Mouse (Mus musculus) lung, embryonic 16.5 days (tissue): ENCODE measurements around the gene Cacna1f. TPM values are rescaled to one million over a fixed set of nuclear protein-coding genes. Genes with fewer than 3 reads are reported as not detected.
A peak's percentile ranks its signal among the peaks of the same experiment; 100 is the strongest.

Source experiments
- ATAC-seq: fragments of 200-750 bp; cut with Nextera tagmentation; 2 replicates; pipeline ENCODE4 v1.8.0; 2017; ENCODE audit warnings: low read depth, mild to moderate bottlenecking, moderate library complexity
- H3K27ac ChIP-seq: fragments of 300-500 bp; sonication (generic); 2 replicates; pipeline ENCODE4 v1.5.1; 2014; ENCODE audit warnings: mild to moderate bottlenecking, control low read depth, low read length
- H3K27me3 ChIP-seq: fragments of 300-500 bp; sonication (generic); 2 replicates; pipeline ENCODE4 v1.6.1; 2014; ENCODE audit warnings: low read depth, low read length, mixed read lengths; ENCODE audit not compliant: control insufficient read depth, insufficient read depth
- H3K36me3 ChIP-seq: fragments of 300-500 bp; sonication (generic); 2 replicates; pipeline ENCODE4 v1.6.1; 2014; ENCODE audit warnings: low read length; ENCODE audit not compliant: control insufficient read depth, insufficient read depth
- H3K4me1 ChIP-seq: fragments of 300-500 bp; sonication (generic); replicated peaks from 2 replicates; pipeline ENCODE4 v1.6.1; 2014; ENCODE audit warnings: low read length, mixed read lengths; ENCODE audit not compliant: control insufficient read depth, insufficient read depth
- H3K4me2 ChIP-seq: fragments of 300-500 bp; sonication (generic); 2 replicates; pipeline ENCODE4 v1.6.1; 2014; ENCODE audit warnings: low read depth, low read length, control low read depth
- H3K4me3 ChIP-seq: fragments of 300-500 bp; sonication (generic); 2 replicates; pipeline ENCODE4 v1.5.1; 2014; ENCODE audit warnings: mild to moderate bottlenecking, low read length, control low read depth
- H3K9ac ChIP-seq: fragments of 300-500 bp; sonication (generic); 2 replicates; pipeline ENCODE4 v1.6.1; 2014; ENCODE audit warnings: low read length, control low read depth
- H3K9me3 ChIP-seq: fragments of 300-500 bp; sonication (generic); 2 replicates; pipeline ENCODE4 v1.6.1; 2016; ENCODE audit warnings: low read length; ENCODE audit not compliant: control insufficient read depth
- WGBS: fragments of 180-500 bp; shearing (Covaris S2); extraction: QIAGEN DNeasy Blood & Tissue Kit; methylation state at CpG from one replicate; pipeline ENCODE4 v1.1.7; 2014; 5-methylcytosine and 5-hydroxymethylcytosine counted together
- polyA plus RNA-seq: library from polyadenylated mRNA; unstranded; fragments of >200 nt; fragmentation: Nextera tagmentation; extraction: Ambion mirVana; gene quantifications from 2 replicates; pipeline ENCODE4 v1.2.1, GENCODE M21; 2015

Gene Cacna1f
- polyA plus RNA-seq = 0.08 TPM in 1 of 2 replicates, not detected in the other

DNA sequence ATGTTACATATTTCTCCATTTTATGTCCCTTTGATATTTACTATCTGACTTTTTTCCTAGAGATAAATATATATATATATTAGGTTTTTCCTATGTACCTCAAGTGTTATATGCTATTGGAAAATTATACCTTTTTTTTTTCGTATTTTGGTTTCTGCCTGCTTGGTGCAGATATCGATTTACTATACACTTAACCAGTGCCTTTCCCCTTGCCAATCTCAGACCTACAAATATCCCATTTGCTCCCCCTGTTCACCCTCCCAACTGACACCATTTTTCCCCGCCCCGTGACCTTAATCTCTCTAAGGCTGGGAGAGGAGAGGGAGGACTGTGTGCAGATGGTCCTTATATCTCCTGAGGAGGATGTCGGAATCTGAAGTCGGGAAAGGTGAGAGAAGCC is at the start of gene Cacna1f:
TSS of gene Cacna1f (plus strand) at position 301 of the 400 bp plus-strand sequence.
- Histone ChIP-seq H3K36me3 (no peaks in the 10 kb centered on the region), H3K4me2 (no peak within 1 kb of the TSS), H3K27me3 (no peaks in the 10 kb centered on the region), H3K9me3 (no peaks in the 10 kb centered on the region), H3K4me1 (peaks cover 3% of the 10 kb centered on the region; the same call in 1 of the 2 replicates), H3K9ac (no peak within 1 kb of the TSS), H3K27ac (no peak within 1 kb of the TSS), H3K4me3 (no peak within 1 kb of the TSS)
- ATAC-seq = no peak
- WGBS = 75% methylated on average over 6 of the region's 6 CpGs

DNA sequence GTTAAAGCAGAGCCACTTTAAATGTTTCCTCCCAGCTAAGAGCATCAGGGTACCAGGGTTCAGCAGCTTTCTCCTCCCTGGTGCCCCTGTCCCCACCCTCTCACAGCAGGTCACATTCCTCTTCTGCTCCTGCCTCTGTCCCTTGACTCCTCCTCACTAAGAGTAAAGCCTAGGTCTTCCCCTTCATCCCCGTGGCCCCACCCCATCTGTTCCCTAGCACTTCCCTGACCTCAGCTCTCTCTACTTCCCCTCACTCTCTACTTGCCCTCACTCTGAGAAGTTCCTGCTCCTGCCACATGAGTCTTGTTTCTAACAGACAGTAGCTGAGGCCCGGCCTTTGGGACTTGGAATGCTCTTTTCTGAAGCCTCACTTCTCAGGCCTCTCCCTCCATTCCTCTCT is 43.8 kb upstream of the Cacna1f start:
- Histone ChIP-seq H3K27ac (no peak overlapping the region), H3K4me2 (no peak overlapping the region), H3K36me3 (no peaks in the 10 kb centered on the region), H3K4me1 (no peaks in the 10 kb centered on the region), H3K9ac (no peak overlapping the region), H3K9me3 (no peaks in the 10 kb centered on the region), H3K4me3 (no peak overlapping the region), H3K27me3 (no peaks in the 10 kb centered on the region)
- no peak for ATAC-seq
- 24% methylated on average over 2 of the region's 2 CpGs for WGBS

DNA sequence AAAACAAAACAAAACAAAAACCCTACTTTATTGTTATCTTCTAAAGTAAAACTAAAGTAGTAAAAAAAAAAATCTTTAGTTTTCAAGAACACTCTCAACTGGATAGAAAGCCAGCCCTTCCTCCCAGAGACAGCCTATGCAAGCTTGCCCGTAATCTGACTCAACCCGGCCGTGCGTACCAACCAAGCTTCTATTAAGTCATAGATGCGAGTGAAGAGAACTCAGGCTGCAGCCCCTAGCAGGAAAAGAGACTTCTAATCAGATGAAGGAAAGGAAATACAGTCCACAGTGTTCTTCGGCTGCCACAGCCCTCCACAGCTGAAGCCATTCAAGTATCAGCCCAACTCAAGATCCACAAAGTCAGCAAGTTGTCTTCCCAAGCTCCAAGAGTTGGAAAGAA is 40.5 kb upstream of the Cacna1f start:
- Histone ChIP-seq H3K27ac (no peak overlapping the region), H3K4me1 (0 out of 2 replicates have a peak, but pooled peaks cover 3% of the 10 kb centered on the region), H3K27me3 (no peaks in the 10 kb centered on the region), H3K9ac (no peak overlapping the region), H3K4me2 (no peak overlapping the region), H3K9me3 (no peaks in the 10 kb centered on the region), H3K4me3 (no peak overlapping the region), H3K36me3 (no peaks in the 10 kb centered on the region)
- no peak for ATAC-seq
- WGBS = 64% methylated on average over 6 of the region's 6 CpGs

DNA sequence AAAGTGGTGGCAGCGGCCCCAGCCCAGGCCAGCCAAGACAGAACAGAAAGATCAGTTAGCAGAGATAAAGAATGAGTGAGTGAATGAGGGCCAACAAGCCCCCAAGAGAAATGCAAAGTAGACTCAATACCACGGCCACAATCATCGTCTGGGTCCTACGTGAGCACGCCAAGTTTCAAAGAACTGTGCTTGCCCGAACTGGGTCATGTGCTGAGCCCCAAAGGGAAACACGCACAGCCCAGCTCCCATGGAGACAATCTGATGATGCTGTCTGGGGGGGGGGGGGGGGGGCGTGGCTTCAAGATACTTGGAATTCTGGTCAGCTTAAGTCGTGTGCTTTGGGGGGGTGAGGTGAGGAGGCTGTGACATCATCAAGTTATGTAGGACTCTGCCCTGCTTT is 39.4 kb upstream of the Cacna1f start:
- Histone ChIP-seq H3K27ac (no peak overlapping the region), H3K27me3 (no peaks in the 10 kb centered on the region), H3K4me1 (peaks cover 5% of the 10 kb centered on the region; the same call in 1 of the 2 replicates), H3K36me3 (no peaks in the 10 kb centered on the region), H3K9me3 (no peaks in the 10 kb centered on the region), H3K4me2 (no peak overlapping the region), H3K4me3 (no peak overlapping the region), H3K9ac (no peak overlapping the region)
- ATAC-seq = no peak
- WGBS = 58% methylated on average over 8 of the region's 9 CpGs

DNA sequence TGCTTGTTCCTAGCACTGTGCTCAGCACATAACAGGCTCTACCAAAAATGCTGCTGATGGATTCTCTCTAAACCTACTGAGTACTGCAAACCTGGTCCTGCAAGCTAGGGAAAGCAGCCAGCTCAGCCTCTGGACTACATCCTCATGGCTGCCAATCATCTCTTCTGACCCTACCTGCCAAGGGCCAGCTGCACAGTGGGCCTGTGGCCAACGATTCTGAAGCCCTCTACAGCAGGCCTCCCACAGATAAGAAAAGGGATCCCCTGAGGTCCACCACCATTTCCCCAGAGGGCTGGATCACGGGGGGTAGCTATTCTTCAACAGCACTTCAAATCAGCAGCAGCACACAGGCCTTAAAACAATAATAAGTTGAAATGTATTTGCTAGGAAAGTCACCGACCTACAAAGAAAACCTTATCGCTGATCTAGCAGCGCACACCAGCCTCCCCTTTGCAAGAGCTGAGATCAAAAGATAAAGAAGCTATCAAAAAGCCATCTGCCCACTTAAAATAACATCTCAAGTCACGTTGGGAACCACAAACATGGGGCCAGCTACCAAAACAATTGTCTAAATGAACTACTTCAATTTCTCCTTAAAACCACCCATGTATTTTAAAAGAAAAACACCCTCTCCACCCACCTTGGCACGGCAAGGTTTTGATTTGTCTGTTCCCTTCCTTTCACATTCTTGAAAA is 36.3 kb upstream of the Cacna1f start:
- H3K9ac ChIP-seq = no peak overlapping the region
- ATAC-seq = no peak
- H3K4me3 ChIP-seq = no peak overlapping the region
- WGBS = 43% methylated on average over 7 of the region's 7 CpGs
- H3K4me2 ChIP-seq = no peak overlapping the region
- H3K9me3 ChIP-seq = no peaks in the 10 kb centered on the region; the same call in 1 of the 2 replicates
- no peak overlapping the region for H3K27ac ChIP-seq
- peaks cover 11% of the 10 kb centered on the region for H3K4me1 ChIP-seq
- no peaks in the 10 kb centered on the region for H3K36me3 ChIP-seq
- no peaks in the 10 kb centered on the region for H3K27me3 ChIP-seq

DNA sequence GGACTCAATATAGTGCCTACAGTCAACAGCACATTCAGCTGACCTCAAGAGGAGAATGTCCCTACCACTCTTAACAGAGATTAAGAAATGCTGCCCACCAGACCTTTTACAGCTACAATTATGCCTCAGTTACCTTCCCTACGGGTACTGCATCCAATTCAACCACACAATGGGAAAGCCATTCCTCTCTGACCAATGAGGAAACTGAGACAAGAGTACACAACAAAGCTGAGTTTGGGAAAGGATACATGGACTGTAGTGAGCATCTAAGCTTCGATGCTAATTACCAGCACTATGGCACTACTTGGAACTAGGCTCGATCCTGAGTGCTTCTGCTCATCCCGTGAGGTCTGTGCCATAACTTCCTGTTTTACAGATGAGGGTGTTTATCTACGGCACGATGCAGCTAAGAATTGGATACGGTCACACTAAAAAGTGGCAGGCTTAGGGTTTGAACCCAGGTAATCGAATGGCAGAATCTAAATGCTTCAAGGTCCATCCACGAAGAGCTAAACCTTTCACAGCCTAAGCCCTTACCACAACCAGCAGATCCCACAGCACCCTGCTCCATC is 35.2 kb upstream of the Cacna1f start:
- H3K27ac ChIP-seq = no peak overlapping the region
- H3K9me3 ChIP-seq = no peaks in the 10 kb centered on the region; the same call in 1 of the 2 replicates
- no peaks in the 10 kb centered on the region for H3K36me3 ChIP-seq
- no peak overlapping the region for H3K9ac ChIP-seq
- H3K4me1 ChIP-seq = peaks cover 11% of the 10 kb centered on the region
- WGBS = 86% methylated on average over 9 of the region's 9 CpGs
- no peaks in the 10 kb centered on the region for H3K27me3 ChIP-seq
- no peak overlapping the region for H3K4me3 ChIP-seq
- no peak for ATAC-seq
- no peak overlapping the region for H3K4me2 ChIP-seq

DNA sequence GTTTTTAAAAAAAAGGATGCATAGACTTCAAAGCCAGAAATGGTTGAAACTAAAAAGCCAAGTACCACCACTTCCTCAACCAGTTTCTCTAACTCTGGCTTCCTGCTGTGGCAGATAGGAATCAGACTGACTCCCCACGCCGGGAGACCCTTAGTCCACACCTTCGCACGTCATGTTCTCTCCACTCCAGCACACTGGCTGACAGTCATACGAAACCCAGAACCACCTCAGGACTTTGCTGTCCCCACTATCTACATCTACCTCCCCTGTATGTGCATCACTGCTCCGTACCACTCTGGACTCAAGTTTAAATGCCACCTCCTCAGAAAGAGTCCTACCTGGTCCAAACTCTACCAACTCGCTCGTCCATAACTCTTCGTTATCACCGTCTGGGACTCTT is 34.4 kb upstream of the Cacna1f start:
- Histone ChIP-seq H3K4me1 (peaks cover 11% of the 10 kb centered on the region), H3K4me2 (peak overlapping the region; percentile 73), H3K9ac (no peak overlapping the region), H3K27me3 (no peaks in the 10 kb centered on the region), H3K27ac (no peak overlapping the region), H3K9me3 (no peaks in the 10 kb centered on the region; the same call in 1 of the 2 replicates), H3K36me3 (no peaks in the 10 kb centered on the region), H3K4me3 (no peak overlapping the region; the same call in 1 of the 2 replicates)
- no peak for ATAC-seq
- 66% methylated on average over 10 of the region's 10 CpGs for WGBS

DNA sequence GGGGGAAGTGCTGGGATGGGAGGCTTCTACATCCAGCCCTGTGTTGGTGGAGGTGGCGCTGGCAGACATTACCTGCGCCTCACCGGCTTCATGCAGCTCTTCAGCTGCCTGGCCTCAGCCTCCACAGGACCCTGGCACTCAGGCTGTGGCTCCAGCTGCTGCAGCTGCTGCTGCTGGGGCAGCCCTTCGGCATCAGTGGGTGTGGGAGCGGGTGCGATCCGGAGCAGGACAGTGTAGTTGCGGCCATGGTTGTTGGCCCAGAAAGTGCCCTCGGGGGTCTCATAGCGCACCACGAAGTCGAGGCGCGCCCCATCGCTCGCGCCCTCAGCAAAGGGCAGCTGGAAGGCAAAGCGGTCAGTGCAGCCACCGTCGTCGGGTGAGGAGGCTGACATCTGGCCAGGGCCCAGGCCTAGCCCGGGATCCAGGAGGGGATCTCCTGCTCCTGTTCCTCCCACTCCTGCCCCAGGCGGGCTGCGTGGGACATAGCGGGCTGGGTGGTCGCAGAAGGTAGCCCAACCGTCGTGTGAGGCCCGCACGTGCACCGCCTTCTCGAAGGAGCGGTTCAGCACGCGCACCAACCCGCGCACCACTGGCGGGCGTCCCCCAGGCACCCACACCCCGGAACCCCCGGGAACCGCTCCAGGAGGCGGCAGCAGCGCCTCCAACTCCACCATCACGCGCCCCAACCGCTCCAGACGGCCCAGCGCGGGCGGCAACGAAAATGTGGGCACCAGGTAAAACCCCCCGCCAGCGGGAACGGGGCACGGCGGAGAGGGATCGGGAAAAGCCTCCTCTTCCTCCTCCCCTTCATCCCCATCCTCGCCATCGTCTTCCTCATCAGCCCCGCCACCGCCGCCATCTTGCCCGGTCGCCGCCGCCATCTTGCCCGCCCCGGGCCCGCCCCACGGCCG is 33.5 kb upstream of the Cacna1f start, which contains the start of gene Foxp3:
TSS of gene Foxp3 (plus strand) at position 469 of the 911 bp plus-strand sequence.
- H3K27ac ChIP-seq = peak within 1 kb of the TSS; percentile 41; the same call in 1 of the 2 replicates
- no peaks in the 10 kb centered on the region for H3K27me3 ChIP-seq
- peak within 1 kb of the TSS; percentile 63 for H3K4me3 ChIP-seq
- H3K4me2 ChIP-seq = peak within 1 kb of the TSS; percentile 73
- H3K4me1 ChIP-seq = peaks cover 11% of the 10 kb centered on the region
- no peaks in the 10 kb centered on the region for H3K36me3 ChIP-seq
- H3K9ac ChIP-seq = peak within 1 kb of the TSS; percentile 77
- ATAC-seq = peak; percentile 76
- H3K9me3 ChIP-seq = no peaks in the 10 kb centered on the region; the same call in 1 of the 2 replicates
- WGBS = 31% methylated on average over 50 of the region's 72 CpGs
